Mouse (Mus musculus): ENCODE measurements around the gene Dst. TPM values are rescaled to one million over a fixed set of nuclear protein-coding genes. Genes with fewer than 3 reads are reported as not detected.
A peak's percentile ranks its signal among the peaks of the same experiment; 100 is the strongest.

Gene Dst
- total and polyA plus RNA-seq, 2 experiments from 2014 or later = 31.7 to 155 TPM

DNA sequence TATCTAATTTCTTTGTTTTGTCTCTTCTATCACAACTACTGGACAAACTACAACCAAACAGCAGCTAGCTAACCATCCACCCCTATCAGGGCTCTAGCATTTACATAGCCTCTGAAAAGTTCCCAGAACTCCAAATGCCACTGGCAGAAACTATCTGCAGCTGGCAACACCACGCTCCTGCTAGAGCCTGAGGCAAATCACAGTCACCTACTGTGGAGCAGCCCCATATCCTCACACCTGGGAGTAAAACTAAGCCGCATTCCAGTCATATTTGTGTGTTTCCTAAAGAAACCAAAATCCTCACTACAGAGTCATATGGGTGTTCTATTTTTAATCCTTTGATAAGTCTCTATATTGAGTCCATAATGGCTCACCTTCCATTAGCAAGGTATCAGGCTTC, 194.6 kb downstream of the Dst start:
- TF ChIP-seq CTCF (IDR thresholded peaks at IDR 0.05) = no peak
- Histone ChIP-seq H3K4me2 (ENCODE audit: low read depth, low read length, poor library complexity, severe bottlenecking) (no peak overlapping the region), H3K36me3 (ENCODE audit: insufficient read depth, low read length) (no peaks in the 10 kb centered on the region), H3K4me1 (ENCODE audit: insufficient read depth, low read length) (peaks cover 3% of the 10 kb centered on the region; the same call in 1 of the 2 replicates), H3K9ac (replicated peaks; ENCODE audit: low read length, poor library complexity, severe bottlenecking) (no peak overlapping the region), H3K4me3 (ENCODE audit: low read depth, low read length) (no peak overlapping the region), H3K9me3 (ENCODE audit: low read length) (no peaks in the 10 kb centered on the region), H3K27me3 (ENCODE audit: insufficient read depth, low read length) (no peaks in the 10 kb centered on the region), H3K27ac (ENCODE audit: low read depth, low read length) (no peak overlapping the region)
- 88% methylated on average over 2 of the region's 2 CpGs for WGBS
- ATAC-seq (ENCODE audit: low FRiP score) (no peak), DNase-seq (ENCODE audit: low spot score) (no peak)

DNA sequence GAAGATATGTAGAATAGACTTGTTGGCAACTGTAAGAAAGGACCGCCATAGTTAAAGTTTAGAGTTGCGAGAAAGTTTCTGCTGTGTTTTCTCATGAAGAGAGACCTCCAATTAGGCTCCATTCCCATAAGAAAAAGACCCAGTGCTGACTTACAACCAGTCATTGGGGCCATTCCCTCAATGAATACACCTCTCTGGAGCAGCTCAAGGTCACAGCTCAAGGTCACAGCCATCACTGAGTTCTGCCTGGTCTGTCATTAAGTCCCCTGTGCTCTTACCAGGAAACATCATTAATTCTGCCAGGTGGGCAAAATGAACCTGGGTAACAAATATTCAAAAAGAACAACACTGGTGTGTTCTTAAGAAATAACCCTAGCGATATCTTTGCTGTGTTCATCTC, 195.2 kb downstream of the Dst start:
- no peak for DNase-seq (ENCODE audit: low spot score)
- Histone ChIP-seq H3K27me3 (ENCODE audit: insufficient read depth, low read length) (no peaks in the 10 kb centered on the region), H3K4me1 (ENCODE audit: insufficient read depth, low read length) (peaks cover 3% of the 10 kb centered on the region; the same call in 1 of the 2 replicates), H3K4me3 (ENCODE audit: low read depth, low read length) (no peak overlapping the region), H3K36me3 (ENCODE audit: insufficient read depth, low read length) (no peaks in the 10 kb centered on the region), H3K9me3 (ENCODE audit: low read length) (no peaks in the 10 kb centered on the region), H3K27ac (ENCODE audit: low read depth, low read length) (no peak overlapping the region), H3K4me2 (ENCODE audit: low read depth, low read length, poor library complexity, severe bottlenecking) (no peak overlapping the region), H3K9ac (replicated peaks; ENCODE audit: low read length, poor library complexity, severe bottlenecking) (no peak overlapping the region)
- no peak for ATAC-seq (ENCODE audit: low FRiP score)
- WGBS = 72% methylated on average over 3 of the region's 3 CpGs
- no peak for TF ChIP-seq CTCF (IDR thresholded peaks at IDR 0.05)

DNA sequence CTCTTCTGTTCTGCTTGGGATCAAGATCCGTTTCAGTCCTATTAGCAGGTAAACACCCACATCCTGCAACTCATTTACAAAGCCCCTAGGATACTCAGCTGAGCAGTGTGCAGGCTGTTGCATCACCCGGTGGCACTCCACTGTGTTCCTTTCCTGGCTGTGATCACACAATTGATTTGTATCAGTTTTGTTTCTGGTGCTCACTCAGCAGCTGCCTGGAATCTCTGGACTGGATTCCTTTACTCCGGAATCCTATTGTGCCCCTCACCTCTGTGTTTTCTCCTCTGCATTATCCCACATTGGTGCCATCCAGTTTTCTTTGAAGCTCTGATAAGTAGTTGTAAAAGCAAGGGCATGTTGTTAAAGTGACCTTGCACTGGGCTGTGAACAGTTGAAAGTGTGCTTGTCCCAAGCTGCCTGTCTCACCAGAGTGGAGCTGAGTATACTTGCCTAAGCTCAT, 195.7 kb downstream of the Dst start:
- 6% methylated on average over 3 of the region's 3 CpGs for WGBS
- H3K27ac ChIP-seq (ENCODE audit: low read depth, low read length) = no peak overlapping the region
- ATAC-seq (ENCODE audit: low FRiP score) = 0 out of 2 replicates have a peak, but pooled peaks have one; percentile 3
- H3K27me3 ChIP-seq (ENCODE audit: insufficient read depth, low read length) = no peaks in the 10 kb centered on the region
- DNase-seq (ENCODE audit: low spot score) = peak; percentile 36
- H3K36me3 ChIP-seq (ENCODE audit: insufficient read depth, low read length) = no peaks in the 10 kb centered on the region
- H3K4me3 ChIP-seq (ENCODE audit: low read depth, low read length) = no peak overlapping the region
- no peak for TF ChIP-seq CTCF (IDR thresholded peaks at IDR 0.05)
- H3K4me2 ChIP-seq (ENCODE audit: low read depth, low read length, poor library complexity, severe bottlenecking) = no peak overlapping the region
- H3K4me1 ChIP-seq (ENCODE audit: insufficient read depth, low read length) = peaks cover 3% of the 10 kb centered on the region; the same call in 1 of the 2 replicates
- no peak overlapping the region for H3K9ac ChIP-seq (replicated peaks; ENCODE audit: low read length, poor library complexity, severe bottlenecking)
- H3K9me3 ChIP-seq (ENCODE audit: low read length) = no peaks in the 10 kb centered on the region

DNA sequence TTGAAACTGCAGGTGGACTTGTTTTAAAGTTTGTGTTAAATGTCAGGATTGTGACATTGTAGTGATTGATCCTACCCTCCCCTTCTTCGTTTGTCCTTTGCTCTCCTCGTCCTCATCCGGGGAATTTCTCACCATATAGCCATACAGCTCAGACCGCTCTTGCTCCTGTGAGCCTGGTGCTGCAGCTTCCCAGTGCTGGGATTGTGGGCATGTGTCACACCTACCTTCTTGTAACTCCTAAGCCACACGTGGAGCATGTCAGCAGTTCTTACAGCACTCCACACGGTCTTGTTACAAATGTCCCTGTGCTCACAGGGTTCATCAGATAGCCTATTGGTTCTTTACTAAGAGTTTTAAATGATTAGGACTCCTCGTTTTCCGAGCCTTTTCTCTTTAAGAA, 196.8 kb downstream of the Dst start:
- Histone ChIP-seq H3K9ac (replicated peaks; ENCODE audit: low read length, poor library complexity, severe bottlenecking) (no peak overlapping the region), H3K36me3 (ENCODE audit: insufficient read depth, low read length) (no peaks in the 10 kb centered on the region), H3K4me1 (ENCODE audit: insufficient read depth, low read length) (peaks cover 3% of the 10 kb centered on the region; the same call in 1 of the 2 replicates), H3K27me3 (ENCODE audit: insufficient read depth, low read length) (no peaks in the 10 kb centered on the region), H3K27ac (ENCODE audit: low read depth, low read length) (no peak overlapping the region), H3K9me3 (ENCODE audit: low read length) (no peaks in the 10 kb centered on the region), H3K4me3 (ENCODE audit: low read depth, low read length) (no peak overlapping the region), H3K4me2 (ENCODE audit: low read depth, low read length, poor library complexity, severe bottlenecking) (no peak overlapping the region)
- DNase-seq (ENCODE audit: low spot score) = no peak
- no peak for ATAC-seq (ENCODE audit: low FRiP score)
- WGBS = 37% methylated on average over 8 of the region's 8 CpGs
- no peak for TF ChIP-seq CTCF (IDR thresholded peaks at IDR 0.05)

DNA sequence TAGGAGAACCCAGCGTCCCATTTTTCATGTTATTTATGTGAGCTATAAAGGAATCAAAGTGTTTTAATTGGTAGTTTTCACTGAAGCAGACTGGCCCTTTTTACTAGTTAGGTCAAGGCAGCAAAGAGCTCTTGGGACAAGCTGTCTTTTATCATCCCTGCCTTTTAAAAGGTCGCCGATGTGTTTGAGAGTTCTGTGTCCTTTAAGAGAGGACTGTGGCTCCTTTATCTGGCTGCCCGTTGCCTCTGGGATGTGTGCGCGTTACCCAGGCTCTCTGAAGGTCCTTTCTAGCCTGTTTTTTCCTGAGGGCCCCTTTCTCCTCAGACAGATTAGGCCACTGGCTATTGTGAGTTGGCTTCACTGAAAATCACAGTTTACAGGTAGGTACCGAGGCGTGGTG, 198.6 kb downstream of the Dst start:
- no peak for ATAC-seq (ENCODE audit: low FRiP score)

DNA sequence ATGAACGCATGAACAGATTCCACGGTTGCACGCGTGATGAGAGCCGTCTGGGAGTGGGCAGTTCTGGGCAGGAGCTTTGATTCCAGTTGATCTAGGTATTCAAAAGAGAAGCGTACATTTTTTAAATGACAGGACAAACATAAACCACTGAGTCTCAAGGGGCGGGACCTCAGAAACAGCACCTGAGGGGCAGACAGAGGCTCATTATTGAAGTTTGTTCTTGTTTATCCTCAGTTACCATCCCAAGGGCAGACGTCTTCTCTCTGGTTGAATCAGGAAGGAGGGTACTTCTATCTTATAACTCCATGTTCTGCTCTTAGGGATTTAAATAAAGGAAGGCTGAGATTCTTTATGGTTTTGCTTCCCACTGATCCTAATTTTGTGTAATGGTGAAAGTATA, 199.1 kb downstream of the Dst start:
- no peaks in the 10 kb centered on the region for H3K27me3 ChIP-seq (ENCODE audit: insufficient read depth, low read length)
- H3K27ac ChIP-seq (ENCODE audit: low read depth, low read length) = no peak overlapping the region
- ATAC-seq (ENCODE audit: low FRiP score) = no peak
- TF ChIP-seq CTCF (IDR thresholded peaks at IDR 0.05) = no peak
- no peak for DNase-seq (ENCODE audit: low spot score)
- no peak overlapping the region for H3K4me3 ChIP-seq (ENCODE audit: low read depth, low read length)
- no peaks in the 10 kb centered on the region for H3K9me3 ChIP-seq (ENCODE audit: low read length)
- 38% methylated on average over 8 of the region's 8 CpGs for WGBS
- H3K4me2 ChIP-seq (ENCODE audit: low read depth, low read length, poor library complexity, severe bottlenecking) = no peak overlapping the region
- no peaks in the 10 kb centered on the region for H3K36me3 ChIP-seq (ENCODE audit: insufficient read depth, low read length)
- no peak overlapping the region for H3K9ac ChIP-seq (replicated peaks; ENCODE audit: low read length, poor library complexity, severe bottlenecking)
- H3K4me1 ChIP-seq (ENCODE audit: insufficient read depth, low read length) = peaks cover 3% of the 10 kb centered on the region; the same call in 1 of the 2 replicates

More for the DNA sequence above, 198.6 kb downstream of the Dst start:
- no peak overlapping the region for H3K4me3 ChIP-seq (ENCODE audit: low read depth, low read length)
- TF ChIP-seq CTCF (IDR thresholded peaks at IDR 0.05) = no peak
- H3K9me3 ChIP-seq (ENCODE audit: low read length) = no peaks in the 10 kb centered on the region
- WGBS = 19% methylated on average over 8 of the region's 8 CpGs
- H3K4me1 ChIP-seq (ENCODE audit: insufficient read depth, low read length) = peaks cover 3% of the 10 kb centered on the region; the same call in 1 of the 2 replicates
- no peak overlapping the region for H3K4me2 ChIP-seq (ENCODE audit: low read depth, low read length, poor library complexity, severe bottlenecking)
- no peak overlapping the region for H3K9ac ChIP-seq (replicated peaks; ENCODE audit: low read length, poor library complexity, severe bottlenecking)
- no peaks in the 10 kb centered on the region for H3K36me3 ChIP-seq (ENCODE audit: insufficient read depth, low read length)
- no peaks in the 10 kb centered on the region for H3K27me3 ChIP-seq (ENCODE audit: insufficient read depth, low read length)
- no peak for DNase-seq (ENCODE audit: low spot score)
- no peak overlapping the region for H3K27ac ChIP-seq (ENCODE audit: low read depth, low read length)

Data from midbrain, postnatal 0 days (tissue).